Mouse (Mus musculus): ENCODE measurements around the gene Cd33.

GRCm38 (mm10) chr7:43481191-43481590 is 63.0 kb downstream of the Cd33 start:
- no peak for TF ChIP-seq EP300 (IDR thresholded peaks at IDR 0.05; ENCODE audit: insufficient read depth, low read depth, low read length)
- TF ChIP-seq POLR2A (IDR thresholded peaks at IDR 0.05; ENCODE audit: insufficient read depth, low read depth, low read length) = no peak
- TF ChIP-seq CTCF (IDR thresholded peaks at IDR 0.05) = no peak
